Mouse (Mus musculus) G1E (cell line): Measurements from ENCODE around the gene Rnf24.

Experiments
- CTCF ChIP-seq: IDR thresholded peaks from 2 replicates; pipeline ENCODE4 v1.5.1; 2012; ENCODE audit warnings: low read depth, low read length, inconsistent platforms, mixed read lengths
- GATA1 ChIP-seq: IDR thresholded peaks from 2 replicates; pipeline ENCODE4 v1.6.1; 2012; ENCODE audit warnings: borderline replicate concordance, low read length, inconsistent platforms, mixed read lengths
- GATA2 ChIP-seq: IDR thresholded peaks from 2 replicates; pipeline ENCODE4 v1.6.1; 2012; ENCODE audit warnings: low read depth, low read length, inconsistent platforms, borderline replicate concordance
- POLR2AphosphoS5 ChIP-seq: IDR thresholded peaks from 2 replicates; pipeline ENCODE4 v1.6.1; 2012; ENCODE audit warnings: low read depth, low read length, inconsistent platforms; ENCODE audit not compliant: insufficient replicate concordance
- TAL1 ChIP-seq: conservative IDR thresholded peaks from 2 replicates; pipeline ENCODE4 v1.6.1; 2012; ENCODE audit warnings: low read depth, low read length, inconsistent platforms, mixed read lengths

DNA sequence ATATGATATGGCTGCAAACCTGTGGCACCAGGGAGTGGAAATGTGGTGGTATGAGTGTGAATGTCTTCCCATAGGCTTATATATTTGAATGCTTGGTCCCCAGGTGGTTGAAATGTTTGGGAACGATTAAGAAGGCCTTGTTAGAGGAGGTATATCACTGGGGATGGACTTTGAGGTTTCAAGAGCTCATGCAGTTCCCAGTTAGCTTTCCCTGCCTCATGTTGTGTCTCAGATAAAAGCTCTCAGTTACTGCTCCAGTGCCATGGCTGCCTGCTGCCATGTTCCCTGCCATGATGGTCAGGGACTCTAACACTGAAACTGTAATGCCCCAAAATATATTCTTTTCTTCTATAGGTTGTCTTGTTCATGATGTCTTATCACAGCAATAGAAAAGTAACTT, 71.1 kb downstream of the Rnf24 start:
- no peak for TF ChIP-seq CTCF
- no peak for TF ChIP-seq GATA1
- no peak for TF ChIP-seq POLR2AphosphoS5
- TF ChIP-seq TAL1, result no peak
- TF ChIP-seq GATA2, result no peak
